Mouse (Mus musculus) layer of hippocampus, postnatal 10 days (tissue): ENCODE measurements around the gene Phactr3. TPM values are rescaled to one million over a fixed set of nuclear protein-coding genes. Genes with fewer than 3 reads are reported as not detected.

Experiments
- DNase-seq, 2 experiments: peaks; one replicate each; pipeline ENCODE4 v3.0.0; 2021; ENCODE audit warnings: low spot score in 2 of 2
- total RNA-seq, 2 experiments: library from RNA; stranded (reverse); gene quantifications; 2 replicates each; pipeline ENCODE4 v1.2.3; 2021

The Phactr3 gene
- total RNA-seq, 2 experiments from 2014 or later: 113 to 115 TPM

GRCm38 (mm10) chr2:178184862-178185261 lies 66.1 kb downstream of the Phactr3 start:
- no peak for DNase-seq

DNA sequence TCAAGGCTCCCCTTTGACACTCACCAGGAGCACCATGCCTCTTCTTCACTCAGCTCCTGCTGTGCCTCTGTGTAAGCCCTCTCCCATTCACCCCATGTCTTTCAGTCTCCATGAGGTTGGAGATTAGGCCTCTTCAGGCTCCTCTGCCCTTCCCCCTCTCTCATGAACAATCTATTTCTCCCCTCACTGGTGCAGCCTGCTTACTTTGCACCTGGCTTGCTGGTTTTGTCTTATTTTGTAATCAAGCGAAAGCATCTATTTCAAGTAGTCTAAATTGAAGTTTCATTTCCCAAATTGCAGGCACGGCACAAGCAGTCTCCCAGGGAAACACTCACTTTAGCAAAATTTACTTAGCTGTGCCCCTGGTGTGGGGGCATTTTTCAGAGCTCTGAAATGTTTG lies 70.2 kb downstream of the Phactr3 start:
- DNase-seq: no peak

DNA sequence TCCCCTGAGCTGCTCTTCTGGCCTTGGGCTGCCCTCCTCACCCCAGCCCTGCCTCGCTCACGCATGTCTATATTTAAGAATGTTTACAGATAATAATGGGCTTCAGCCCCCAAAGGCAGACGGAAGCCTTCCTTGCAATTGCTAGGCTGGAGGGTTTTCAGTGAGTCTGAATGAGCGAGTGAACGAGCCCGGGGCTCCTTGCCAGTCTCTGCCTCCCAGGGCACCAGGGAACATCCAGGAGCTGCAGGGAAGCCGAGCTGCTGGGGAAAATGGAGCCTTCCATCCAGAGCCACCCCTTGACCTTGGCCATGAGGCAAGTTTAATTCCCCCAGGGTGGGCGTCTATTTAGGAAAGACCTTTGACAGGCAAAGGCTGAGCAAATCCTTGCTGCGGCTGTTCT lies 74.1 kb downstream of the Phactr3 start:
- peak; percentile 53 to 67 for DNase-seq

DNA sequence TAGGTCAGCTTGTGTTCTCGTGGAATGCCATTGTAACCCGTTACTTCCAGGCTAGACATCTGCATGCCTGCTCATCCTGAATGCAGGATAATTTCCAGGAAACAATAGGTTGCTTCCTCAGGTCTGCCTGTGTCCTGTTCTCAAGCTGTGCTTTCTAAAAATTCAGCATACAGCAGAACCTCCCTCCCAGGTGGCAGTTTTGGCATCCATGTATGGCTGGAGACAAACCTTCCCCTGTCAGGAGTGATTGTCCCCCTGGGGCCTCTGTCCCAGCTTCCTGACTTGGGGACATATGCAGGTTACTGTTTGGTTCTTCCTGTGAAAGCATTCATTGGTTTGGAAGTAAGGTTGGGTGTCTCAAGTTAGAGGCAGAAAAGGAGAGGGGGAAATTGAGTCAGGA lies 74.7 kb downstream of the Phactr3 start:
- DNase-seq: no peak

GRCm38 (mm10) chr2:178194908-178195307 lies 76.1 kb downstream of the Phactr3 start:
- DNase-seq: no peak

GRCm38 (mm10) chr2:178196038-178196437 lies 77.3 kb downstream of the Phactr3 start:
- DNase-seq: no peak

DNA sequence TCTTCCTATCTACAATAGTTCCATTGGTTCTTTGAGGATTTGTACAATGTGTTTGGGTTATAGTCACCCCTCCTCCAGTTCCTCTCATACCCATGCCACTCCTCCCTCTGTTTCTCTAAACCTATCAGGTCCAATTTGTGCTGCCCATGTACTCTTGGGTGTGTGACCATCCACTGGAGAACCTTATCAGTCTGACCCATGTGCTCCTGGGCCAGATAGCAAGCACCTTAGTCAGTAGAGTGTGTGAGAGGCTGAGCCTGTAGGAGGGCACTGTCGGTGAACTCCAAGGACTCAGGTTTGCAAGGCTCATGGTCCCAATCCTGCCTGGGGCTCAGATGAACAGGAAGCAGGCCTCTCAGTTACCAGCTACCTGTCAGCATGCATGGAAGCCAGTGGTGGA lies 78.8 kb downstream of the Phactr3 start:
- DNase-seq: no peak

DNA sequence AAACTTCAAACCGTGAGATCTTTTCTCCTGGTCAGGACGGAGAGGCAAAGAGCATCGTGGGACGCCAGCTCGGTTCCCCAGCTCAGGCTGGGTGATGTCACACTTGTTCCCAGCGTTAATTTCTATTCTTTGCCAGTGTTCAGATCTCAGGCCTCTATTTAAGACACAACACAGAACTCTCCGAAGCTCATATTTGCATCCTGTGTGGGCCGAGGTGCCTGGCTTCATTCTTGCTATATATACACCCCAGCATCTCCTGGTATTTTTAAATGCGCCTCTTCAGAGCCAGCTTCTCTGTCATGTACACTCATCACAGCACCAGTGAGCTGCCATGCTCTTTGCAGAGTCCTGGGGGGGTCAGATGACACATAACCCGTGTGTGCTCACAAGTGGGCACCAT lies 85.7 kb downstream of the Phactr3 start:
- DNase-seq: no peak

GRCm38 (mm10) chr2:178208186-178208600 lies 89.4 kb downstream of the Phactr3 start:
- no peak for DNase-seq

DNA sequence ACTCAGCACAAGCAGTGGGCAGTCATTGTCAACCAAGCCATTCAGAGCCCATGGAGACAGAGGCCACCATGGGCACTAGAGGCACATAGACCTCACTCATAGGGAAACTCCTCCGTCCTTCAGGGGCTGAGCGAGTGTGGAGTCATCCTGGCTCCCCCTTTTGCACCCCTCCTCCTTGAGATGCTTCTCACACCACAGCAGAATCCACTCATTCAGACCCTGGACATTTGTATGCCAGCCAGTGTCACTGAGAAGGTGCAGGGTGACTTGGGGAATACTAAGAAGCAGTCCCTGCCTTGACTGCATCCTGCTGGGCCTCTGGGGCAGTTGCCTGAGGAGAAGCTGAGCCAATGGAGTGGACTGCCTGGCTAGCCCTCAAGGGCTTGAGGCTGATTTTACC lies 95.1 kb downstream of the Phactr3 start:
- peak in 1 of 2 experiments; percentile 47 for DNase-seq

DNA sequence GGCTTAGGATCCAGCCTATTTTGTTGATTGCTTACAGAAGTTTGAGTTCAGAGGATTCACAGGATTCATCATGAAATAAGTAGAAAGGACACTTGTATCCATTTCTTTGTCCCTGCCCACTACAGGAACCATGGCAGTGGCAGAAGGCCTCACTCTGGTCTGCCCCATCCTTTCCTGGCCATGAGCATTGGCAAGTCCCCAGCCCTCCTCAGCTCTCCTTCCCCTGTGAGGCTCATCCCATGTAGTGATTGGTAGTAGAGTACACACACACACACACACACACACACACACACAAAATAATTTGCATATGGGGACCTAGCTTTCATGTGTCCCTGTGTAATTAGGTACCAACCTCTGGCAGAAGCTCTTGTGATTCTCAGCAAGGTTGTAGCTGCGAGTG lies 95.8 kb downstream of the Phactr3 start:
- DNase-seq: no peak

DNA sequence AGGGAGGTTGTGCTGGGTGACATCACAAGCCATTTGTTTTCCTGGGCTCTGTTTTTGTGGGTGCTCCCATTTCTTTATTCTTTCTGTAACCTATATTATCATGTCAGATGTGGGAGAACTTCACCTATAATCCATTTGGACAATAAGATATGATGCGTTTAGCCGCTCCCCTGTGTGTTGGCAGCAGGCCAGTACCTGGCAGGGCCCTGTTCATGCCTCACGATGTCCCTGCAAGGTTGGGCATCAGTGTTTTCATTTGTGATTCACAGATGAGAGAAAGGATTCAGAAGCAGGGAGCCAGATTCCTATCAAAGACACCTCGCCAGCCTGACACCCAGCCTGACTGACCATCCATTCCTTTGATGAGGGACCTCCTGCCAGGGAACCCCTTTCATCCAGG lies 99.7 kb downstream of the Phactr3 start:
- no peak for DNase-seq

DNA sequence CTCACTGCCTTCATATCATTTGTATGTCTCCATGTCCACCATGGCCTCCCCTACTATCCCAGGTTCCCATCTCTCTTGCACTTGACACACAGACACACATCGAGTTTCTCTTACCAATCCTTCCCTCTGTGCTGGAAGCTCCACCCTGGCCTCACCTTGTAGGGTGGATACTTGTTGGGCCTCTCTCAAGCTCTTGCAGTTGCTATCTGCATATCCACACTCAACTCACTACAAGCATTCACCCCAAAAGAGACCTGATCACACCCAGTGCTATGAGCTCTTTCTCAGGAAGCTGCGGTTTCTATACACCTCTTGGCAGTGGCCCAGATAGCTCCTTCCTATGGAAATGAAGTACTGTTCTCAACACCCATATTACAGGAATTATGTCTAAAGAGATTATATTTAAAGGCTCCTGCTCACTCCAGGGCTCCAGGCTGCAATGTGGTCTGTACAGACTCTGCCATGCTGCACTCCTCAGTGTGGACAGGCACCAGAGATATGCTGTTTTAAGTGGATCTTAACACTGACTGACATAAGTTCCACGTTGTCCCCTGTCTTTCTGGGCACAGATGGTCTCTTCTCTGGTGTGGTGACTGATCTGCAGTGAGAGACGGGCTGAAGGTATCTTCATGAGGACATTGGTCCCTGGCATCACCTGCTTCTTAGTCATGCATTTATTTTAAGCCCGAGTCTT lies 100.8 kb downstream of the Phactr3 start:
- no peak for DNase-seq

DNA sequence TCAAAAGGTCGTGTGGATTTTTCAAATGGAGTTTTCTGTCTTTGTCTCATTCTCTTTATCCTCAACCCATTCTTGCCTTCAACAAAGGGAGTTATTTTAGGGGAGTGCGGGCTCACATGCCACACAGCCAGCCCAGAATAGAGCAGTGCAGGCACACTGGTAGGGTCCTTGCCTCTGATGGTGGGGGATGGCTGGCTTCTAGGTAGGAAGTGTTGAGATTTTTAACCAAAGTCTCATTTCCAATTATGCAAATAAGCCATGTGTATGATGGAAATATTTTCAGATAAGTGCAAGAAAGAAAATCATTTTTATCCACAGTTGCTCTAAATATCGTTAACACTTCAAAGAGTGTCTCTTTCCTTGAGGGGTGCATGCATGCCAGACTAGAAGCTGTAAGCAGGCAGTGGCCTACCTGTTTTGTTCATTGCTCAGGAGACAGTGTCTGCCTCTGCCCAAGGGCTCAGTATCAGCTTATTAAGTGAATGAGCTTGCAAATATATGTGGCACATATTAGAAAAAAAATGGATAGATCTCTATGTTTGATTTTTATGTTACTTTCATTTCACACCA lies 101.5 kb downstream of the Phactr3 start:
- DNase-seq: no peak

- DNase-seq: no peak
Measured at GRCm38 (mm10) chr2:178221003-178221402, 102.2 kb downstream of the Phactr3 start.

GRCm38 (mm10) chr2:178229231-178229630 lies 110.5 kb downstream of the Phactr3 start:
- no peak for DNase-seq

DNA sequence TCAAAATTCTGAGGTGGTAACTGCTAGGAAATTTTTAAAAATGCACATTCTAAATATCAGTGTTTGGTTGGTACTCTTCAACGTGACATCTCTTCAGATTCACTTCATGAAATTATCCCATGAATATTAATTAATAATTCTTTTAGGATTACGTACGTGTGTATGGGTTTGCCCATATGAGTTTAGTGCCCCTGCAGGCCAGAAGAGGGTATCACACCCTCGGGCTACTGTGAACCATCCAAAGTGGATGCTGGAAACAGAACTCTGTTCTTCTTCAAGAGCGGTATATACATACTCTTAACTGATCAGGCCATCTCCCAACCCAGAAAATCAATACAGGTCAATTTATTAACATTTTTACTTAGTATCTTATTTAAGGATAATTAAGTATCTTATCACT lies 114.7 kb downstream of the Phactr3 start:
- no peak for DNase-seq

- no peak for DNase-seq
Measured at GRCm38 (mm10) chr2:178237056-178237455, 118.3 kb downstream of the Phactr3 start.

- no peak for DNase-seq
Measured at GRCm38 (mm10) chr2:178238503-178238902, 119.7 kb downstream of the Phactr3 start.

DNA sequence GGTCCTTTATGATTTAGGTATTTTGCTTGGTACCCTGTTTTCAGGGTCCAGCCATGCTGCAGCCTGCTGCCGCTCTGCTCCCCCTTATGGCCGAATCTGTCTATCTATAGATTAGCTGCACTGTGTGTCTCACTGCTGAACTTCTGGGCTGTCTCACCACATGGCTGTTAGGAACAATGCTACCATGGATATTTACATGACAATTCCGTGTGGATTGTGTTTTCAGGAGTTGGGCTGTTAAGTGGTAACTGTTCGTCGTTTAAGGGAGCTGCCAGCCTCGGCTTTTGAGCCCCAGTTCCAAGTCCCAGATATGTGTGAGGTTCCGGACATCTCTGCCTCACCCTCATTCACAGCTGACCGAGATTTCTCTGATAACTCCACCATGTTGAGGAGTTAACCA lies 122.1 kb downstream of the Phactr3 start:
- no peak for DNase-seq

GRCm38 (mm10) chr2:178241374-178241773 lies 122.6 kb downstream of the Phactr3 start:
- no peak for DNase-seq

GRCm38 (mm10) chr2:178242996-178243395 lies 124.2 kb downstream of the Phactr3 start:
- DNase-seq: no peak

DNA sequence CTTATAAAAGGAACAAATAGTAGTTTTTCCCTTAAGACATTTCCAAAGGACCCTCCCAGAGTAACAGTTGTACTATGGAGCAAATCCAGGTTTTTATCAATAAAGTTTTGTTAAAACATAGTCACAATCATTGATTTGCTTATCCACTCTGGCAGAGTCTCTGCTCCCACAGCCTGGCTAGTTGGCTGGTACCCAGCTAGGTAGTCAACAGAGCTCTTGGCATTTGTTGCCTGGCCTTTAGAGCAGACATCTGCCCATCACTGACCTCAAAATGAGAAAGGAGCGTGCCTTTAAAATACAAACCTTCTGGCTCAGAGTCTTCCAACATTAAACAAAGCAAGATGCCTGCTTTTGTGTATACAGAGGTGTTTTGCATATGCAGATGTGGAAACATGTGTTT lies 126.1 kb downstream of the Phactr3 start:
- DNase-seq: no peak
